Mouse (Mus musculus): ENCODE data around the gene Rfc5.

DNA sequence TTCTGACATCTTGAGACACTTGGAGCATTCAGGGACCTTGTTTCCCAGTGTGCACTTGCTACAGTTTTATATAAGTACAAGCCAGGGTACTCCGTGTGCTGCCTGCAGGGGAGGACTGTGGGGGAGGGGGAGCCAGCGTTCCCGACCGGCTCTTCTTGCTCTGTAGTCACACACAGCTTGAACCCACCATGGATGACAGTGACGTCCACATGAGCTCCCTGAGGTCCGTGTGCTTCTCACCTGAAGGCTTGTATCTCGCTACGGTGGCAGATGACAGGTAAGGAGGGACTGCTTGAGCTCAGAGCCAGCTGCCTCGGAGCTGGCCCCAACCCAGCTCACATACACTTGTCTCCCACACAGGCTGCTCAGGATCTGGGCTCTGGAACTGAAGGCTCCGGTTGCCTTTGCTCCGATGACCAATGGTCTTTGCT is 12.5 kb downstream of the Rfc5 start:
- TF ChIP-seq CTCF (IDR thresholded peaks at IDR 0.05; ENCODE audit: low read depth, low read length) (no peak), GATA1 (IDR thresholded peaks at IDR 0.05; ENCODE audit: borderline replicate concordance, low read length) (no peak), POLR2AphosphoS5 (IDR thresholded peaks at IDR 0.05; ENCODE audit: insufficient replicate concordance, low read depth, low read length) (no peak), TAL1 (conservative IDR thresholded peaks at IDR 0.05; ENCODE audit: low read depth, low read length) (no peak)

Measured in G1E (cell line).